Mouse (Mus musculus) gastrocnemius, postnatal 10 days (tissue): ENCODE data around the gene Aqp9. TPM values are rescaled to one million over a fixed set of nuclear protein-coding genes. Genes with fewer than 3 reads are reported as not detected.
"Not testable (repeated sequence)": the region's sequence is repeated elsewhere in the genome, so short reads cannot be mapped to it uniquely, and the experiment has no call there.

Source experiments
- DNase-seq: peaks from one replicate; pipeline ENCODE4 v3.0.0; 2021; ENCODE audit warnings: mixed read lengths
- total RNA-seq, 2 experiments: library from RNA; stranded (reverse); gene quantifications; 2 replicates each; pipeline ENCODE4 v1.2.3; 2021

The Aqp9 gene
- total RNA-seq, 2 experiments from 2014 or later: 0.56 TPM; not detected in 1

DNA sequence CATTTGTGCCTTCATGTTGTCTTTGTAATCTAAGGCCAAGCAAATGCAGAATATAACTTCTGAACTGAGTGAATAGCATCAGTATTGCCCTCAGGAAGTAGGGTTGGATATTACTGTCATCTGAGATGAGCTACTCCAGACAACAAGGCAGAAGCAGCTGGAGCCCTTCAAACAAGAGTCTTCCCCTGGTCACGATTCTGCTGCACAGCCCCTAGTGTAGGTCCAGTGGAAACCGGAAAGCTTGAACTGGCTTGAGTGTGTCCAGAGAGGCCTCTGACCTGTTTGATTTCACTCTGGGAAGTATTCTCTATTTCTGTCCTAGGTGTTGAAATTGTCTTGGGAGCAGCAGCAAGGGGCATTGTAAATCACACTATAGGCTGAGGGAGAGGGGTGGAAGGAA, 29.5 kb downstream of the Aqp9 start:
- no peak for DNase-seq

DNA sequence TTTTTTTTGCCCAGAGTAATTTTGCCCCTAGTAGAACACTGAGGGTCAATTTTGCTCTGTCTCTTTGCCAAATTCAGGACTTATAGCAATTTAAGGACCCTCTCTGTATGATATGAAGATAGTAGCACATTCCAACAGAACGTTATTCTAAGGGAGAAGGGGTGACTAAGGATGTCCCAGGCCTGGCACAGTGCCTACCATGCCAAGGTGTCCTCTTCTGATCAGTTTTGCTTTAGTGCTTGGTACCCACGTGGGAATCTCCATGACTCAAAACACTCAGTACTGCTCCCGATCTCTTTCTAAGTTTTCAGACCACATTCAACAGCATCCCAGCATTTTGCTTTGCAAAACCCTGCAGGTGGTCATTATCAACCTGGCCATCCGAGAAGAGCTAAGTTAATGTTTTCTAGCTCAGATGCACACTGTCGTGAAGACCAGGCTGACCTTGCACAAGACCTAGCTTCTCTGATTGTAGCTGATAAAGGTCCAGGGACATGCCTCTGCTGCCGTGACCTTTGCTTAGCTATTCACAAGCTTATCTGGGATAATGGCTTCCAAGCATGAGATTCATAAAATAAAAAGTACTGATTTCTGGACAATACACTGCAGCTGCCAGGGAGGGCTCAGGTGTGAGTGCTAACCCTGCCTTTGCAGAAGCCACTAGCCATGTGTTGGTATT, 31.1 kb downstream of the Aqp9 start:
- no peak for DNase-seq

GRCm38 (mm10) chr9:71135073-71135472, 33.4 kb downstream of the Aqp9 start:
- no peak for DNase-seq

- no peak for DNase-seq
Observed at GRCm38 (mm10) chr9:71133190-71133589, 35.3 kb downstream of the Aqp9 start.

GRCm38 (mm10) chr9:71131822-71132221, 36.7 kb downstream of the Aqp9 start:
- no peak for DNase-seq

- peak; percentile 43 for DNase-seq
Observed at GRCm38 (mm10) chr9:71128911-71129310, 39.6 kb downstream of the Aqp9 start.

DNA sequence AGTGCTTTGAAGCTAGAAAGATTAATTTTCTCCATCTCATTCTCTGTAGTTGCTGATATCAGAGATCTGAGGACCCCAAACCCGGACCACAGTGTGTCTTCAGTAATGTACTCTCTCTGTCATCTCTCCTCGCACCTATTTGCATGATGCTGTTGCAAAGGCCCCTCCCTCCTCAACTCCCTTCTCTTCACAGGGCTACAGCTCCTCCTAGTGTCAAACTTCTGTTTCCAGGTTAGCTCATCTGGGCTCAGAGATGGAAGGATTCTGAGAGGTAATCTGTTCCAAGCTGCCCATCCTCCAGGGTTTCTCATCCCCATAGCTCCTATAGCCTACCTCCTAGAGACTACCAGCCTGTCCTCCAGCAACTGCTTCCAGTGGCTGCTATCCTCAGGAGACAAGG, 42.3 kb downstream of the Aqp9 start:
- no peak for DNase-seq

DNA sequence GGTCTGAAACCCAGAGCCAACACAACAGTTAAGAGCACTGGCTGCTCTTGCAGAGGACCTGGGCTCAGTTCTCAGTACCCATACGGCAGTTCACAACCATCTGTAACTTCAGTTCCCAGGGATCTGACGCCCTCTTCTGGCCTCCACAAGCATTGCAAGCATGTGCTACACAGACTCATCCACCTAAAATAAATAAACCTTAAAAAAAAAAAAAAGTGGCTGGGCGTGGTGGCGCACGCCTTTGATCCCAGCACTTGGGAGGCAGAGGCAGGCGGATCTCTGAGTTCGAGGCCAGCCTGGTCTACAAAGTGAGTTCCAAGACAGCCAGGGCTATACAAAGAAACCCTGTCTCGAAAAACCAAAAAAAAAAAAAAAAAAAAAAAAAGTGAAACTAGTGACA, 45.4 kb downstream of the Aqp9 start:
- DNase-seq: not testable (repeated sequence)

DNA sequence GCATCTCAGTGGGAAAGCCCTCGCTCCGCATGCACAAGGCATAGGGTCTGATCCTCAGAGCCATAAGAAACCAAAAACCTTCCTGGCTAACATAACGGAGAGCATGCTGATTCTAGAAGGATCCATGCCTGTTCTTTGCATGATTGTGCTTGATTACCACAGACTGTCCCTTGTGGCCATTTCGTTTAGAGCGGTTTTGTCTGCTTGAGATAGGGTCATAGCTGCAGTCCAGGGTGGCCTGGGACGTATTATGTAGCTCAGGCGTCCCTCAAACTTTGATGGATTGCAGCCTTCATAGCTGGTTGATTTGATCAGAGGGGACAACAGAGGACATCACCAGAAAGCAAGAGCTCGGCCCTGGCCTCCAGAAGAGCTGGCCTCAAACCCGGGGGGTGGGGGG, 47.6 kb downstream of the Aqp9 start:
- no peak for DNase-seq

DNA sequence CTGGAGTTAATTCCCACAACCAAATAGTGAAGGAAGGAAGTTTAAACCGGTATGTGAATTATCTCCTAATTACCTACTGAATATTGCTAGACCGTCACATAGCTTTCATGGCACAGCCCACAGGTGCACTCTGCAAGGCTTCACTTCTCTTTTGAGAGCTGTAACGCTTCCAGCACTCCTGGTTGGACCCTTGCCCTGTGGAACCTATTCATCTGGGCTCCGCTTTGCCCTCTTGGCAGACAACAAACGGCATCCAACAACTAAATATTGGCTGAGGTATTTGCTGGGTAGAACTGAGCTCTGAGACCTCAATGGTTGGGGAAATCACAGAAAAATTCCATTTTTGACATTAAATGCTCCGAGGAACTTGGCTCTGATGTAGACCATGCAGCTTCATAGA, 55.3 kb downstream of the Aqp9 start:
- no peak for DNase-seq

DNA sequence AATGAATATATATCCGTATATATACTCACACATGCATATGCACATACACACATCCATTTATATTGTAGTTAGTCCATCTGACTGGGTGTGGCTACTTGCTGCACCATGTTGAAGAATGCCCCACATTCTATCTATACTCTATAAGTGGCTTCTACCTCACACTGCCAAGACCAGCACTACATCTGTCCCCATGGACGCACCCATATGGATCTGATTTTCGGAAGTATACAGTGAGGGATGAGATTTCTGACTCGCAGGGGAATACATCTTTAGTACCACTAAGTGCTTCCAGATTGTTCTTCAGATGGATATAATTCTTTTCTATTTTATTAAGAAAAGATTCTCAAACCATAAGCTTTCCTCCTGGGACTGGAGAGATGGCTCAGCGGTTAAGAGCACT, 65.0 kb downstream of the Aqp9 start:
- DNase-seq: no peak

GRCm38 (mm10) chr9:71094066-71094465, 74.4 kb downstream of the Aqp9 start:
- DNase-seq: no peak

DNA sequence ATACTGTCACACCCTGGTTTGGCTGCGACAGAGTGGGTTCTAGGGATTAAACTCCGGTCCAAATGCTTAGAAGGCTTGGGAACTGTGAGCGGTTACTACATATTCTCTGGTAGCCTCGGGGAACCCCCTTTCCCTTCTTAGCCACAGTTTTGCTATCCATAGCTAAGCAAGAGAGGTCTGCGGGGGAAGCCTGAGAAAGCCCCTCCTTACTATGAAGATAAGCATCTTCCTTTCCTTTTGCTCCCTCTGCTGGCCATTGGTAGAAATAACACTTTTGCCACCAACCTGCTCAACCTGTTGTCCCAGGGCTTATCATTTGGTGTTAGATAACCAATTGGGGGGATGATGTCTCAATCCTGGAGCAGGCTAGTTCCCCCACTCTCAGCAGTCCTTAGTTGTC, 76.4 kb downstream of the Aqp9 start:
- DNase-seq: peak; percentile 35

DNA sequence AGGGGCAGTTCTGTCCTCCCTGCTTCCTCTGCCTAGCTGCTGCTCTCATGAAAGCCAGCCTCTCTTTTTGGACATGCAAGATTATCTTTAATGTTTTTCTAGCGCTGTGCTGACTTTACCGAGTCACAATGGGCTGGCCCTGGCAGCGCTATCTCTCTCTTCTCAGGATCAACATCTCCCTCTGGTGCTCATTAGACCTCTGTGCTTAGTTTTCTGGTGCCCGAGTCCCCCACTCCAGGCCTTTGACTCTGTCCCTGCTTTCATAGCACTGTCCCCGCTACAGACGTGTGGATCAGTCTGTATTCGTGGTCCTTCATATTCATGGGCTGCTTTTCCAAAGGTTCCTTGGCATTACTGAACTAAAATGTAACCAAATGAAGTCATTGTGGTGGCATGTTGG, 89.3 kb downstream of the Aqp9 start:
- no peak for DNase-seq

DNA sequence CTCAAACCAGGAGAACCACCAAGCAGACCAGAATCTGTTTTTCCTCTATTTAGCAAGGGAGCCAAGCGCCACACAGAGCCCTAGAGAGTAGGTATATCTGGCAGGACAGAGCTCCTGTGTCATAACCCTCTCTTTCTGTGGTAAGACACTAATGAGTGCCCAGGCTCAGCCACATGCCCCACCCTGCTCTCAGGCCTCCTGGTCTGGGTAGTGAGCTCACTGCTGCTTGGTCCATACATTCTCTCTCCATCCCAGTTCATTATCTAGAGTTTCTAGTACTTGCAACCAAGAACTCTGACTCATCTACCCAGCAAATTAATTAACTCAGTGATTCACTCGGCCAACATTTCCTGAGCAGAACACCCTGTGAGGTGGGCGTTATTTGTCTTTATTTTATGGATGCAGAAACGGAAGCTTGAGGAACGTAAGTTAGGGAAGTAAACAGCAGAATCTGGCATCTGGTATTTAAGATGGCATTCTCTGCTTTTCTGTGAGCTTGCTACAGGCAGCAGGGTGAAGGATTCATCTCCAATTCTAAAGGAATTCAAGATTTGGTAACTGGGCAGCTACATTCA, 91.1 kb downstream of the Aqp9 start:
- no peak for DNase-seq

- DNase-seq: no peak
Observed at GRCm38 (mm10) chr9:71076201-71076648, 92.3 kb downstream of the Aqp9 start.

DNA sequence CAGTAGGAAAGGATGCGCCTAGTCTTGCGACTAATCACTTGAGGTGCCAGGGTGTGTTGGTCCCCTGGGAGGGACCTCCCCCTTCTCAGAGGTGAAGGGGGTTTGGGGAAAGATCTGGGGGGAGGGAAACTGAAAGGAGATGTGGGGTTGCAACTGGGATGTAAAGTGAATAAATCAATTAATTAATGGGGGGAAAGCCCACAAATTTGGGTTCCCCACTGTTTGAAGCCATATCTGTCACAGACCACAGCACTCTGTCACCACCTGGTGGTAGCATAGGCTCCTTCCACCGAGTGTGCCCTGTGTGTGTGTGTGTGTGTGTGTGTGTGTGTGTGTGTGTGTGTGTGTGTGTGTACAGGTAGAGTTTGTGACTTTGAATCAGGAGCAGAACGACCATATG, 94.7 kb downstream of the Aqp9 start:
- peak; percentile 52 for DNase-seq

DNA sequence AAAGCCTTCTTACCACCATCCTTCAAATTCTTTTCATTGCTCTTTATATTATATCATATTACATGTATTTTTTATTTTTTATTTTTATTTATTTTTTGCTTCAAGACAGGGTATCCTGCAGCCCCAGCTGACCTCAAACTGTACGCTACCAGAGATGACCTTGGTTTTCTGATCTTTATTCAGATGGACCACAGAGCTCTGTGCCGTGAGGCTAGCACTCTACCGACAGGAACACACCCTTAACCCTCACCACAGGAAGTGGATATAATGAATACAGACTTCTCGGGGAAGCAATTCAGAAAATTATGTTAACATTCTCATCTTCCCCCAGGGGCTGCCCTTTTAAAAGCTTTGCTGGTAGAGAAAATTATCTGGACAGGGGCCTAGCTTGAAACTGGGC, 95.4 kb downstream of the Aqp9 start:
- no peak for DNase-seq

- no peak for DNase-seq
Observed at GRCm38 (mm10) chr9:71072502-71072901, 96.0 kb downstream of the Aqp9 start.

GRCm38 (mm10) chr9:71071581-71072330, 96.7 kb downstream of the Aqp9 start:
- no peak for DNase-seq

DNA sequence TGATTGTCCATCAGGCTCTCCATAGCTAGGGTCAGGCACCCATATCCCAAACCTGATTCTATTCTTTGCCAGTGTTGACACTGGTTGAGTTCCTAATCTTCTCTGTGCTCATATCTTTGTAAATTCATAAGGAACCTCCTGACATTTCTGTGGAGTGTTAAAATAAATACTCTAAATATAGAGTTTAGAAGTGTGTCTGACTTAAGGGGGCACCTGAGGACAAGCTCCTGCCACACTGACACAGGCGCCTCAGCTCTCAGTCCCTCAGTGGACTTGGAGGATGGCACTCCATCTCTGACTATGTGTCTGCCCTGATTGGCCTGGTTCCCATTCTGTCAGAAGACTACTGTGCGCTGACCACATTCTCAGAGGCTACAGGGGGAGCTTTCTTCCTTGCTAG, 97.9 kb downstream of the Aqp9 start:
- no peak for DNase-seq

DNA sequence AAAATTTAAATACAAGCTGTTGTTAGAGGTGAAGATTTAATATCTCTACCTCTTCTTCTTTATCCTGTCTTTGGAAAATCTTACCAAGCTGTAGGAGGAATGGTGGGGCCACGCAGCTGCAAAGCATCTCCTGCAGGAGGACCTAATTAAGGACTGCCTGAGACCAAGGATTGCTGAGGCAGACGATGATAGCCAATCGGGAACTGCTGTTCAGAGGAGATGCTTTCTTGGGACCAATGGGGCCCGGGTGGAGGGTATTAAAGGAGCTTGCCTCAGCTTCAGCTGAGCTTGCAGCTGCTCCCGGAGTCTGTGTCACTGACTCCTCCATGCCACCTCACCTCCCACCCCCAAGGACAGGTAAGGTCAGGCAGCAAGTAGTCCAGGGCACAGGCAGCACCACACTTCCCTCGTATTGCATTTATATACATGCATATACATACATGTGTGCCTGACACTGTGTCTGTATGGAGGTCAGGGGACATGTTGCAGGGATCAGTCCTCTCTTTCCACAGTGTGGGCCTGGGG, 99.6 kb downstream of the Aqp9 start:
- no peak for DNase-seq

DNA sequence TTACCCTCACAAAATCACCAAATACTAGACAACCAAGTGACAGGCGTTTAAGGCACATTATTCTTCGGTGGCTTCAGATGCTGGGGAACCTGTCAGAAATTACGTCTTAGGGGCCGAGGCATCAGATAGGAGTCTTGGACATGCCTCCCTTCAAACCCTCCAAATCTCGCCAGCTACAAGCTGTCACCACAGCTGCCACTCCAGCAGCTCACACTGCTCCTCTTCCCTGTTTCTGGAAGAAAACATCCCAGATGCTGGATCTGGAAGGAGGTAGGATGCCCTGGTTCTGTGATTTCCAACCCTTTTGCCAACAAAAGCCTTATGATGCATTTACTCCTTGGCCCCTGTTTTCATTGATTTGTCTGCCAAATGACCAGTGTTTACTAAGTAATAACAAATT, 101.3 kb downstream of the Aqp9 start:
- no peak for DNase-seq
